Mouse (Mus musculus) liver, embryonic 16.5 days (tissue): Measurements from ENCODE around the gene Chid1. TPM values are rescaled to one million over a fixed set of nuclear protein-coding genes. Genes with fewer than 3 reads are reported as not detected.
A peak's percentile ranks its signal among the peaks of the same experiment; 100 is the strongest.

Experiments
- ATAC-seq: fragments of 200-750 bp; cut with Nextera tagmentation; 2 replicates; pipeline ENCODE4 v1.8.0; 2017; ENCODE audit warnings: low read depth, mild to moderate bottlenecking, moderate number of reproducible peaks, moderate library complexity
- H3K27ac ChIP-seq: fragments of 300-500 bp; sonication (generic); 2 replicates; pipeline ENCODE4 v1.5.1; 2014; ENCODE audit warnings: mild to moderate bottlenecking, low read length
- H3K27me3 ChIP-seq: fragments of 300-500 bp; sonication (generic); 2 replicates; pipeline ENCODE4 v1.6.1; 2014; ENCODE audit warnings: low read depth, low read length, mixed read lengths; ENCODE audit not compliant: control insufficient read depth, insufficient read depth
- H3K36me3 ChIP-seq: fragments of 300-500 bp; sonication (generic); 2 replicates; pipeline ENCODE4 v1.6.1; 2014; ENCODE audit warnings: mild to moderate bottlenecking; ENCODE audit not compliant: control insufficient read depth, insufficient read depth
- H3K4me1 ChIP-seq: fragments of 300-500 bp; sonication (generic); 2 replicates; pipeline ENCODE4 v1.6.1; 2014; ENCODE audit warnings: low read depth, low read length, mixed read lengths; ENCODE audit not compliant: control insufficient read depth
- H3K4me2 ChIP-seq: fragments of 300-500 bp; sonication (generic); 2 replicates; pipeline ENCODE4 v1.6.1; 2014; ENCODE audit warnings: low read depth, low read length, mixed read lengths
- H3K4me3 ChIP-seq: fragments of 300-500 bp; sonication (generic); 2 replicates; pipeline ENCODE4 v1.5.1; 2014; ENCODE audit warnings: low read depth, mild to moderate bottlenecking, low read length
- H3K9ac ChIP-seq: fragments of 300-500 bp; sonication (generic); 2 replicates; pipeline ENCODE4 v1.6.1; 2014; ENCODE audit warnings: low read depth, low read length
- H3K9me3 ChIP-seq: fragments of 300-500 bp; sonication (generic); replicated peaks from 2 replicates; pipeline ENCODE4 v1.6.1; 2016; ENCODE audit warnings: low read length; ENCODE audit not compliant: control insufficient read depth
- WGBS: fragments of 180-500 bp; shearing (Covaris S2); extraction: QIAGEN DNeasy Blood & Tissue Kit; methylation state at CpG from one replicate; pipeline ENCODE4 v1.1.7; 2014; ENCODE audit not compliant: insufficient replicate concordance; 5-methylcytosine and 5-hydroxymethylcytosine counted together
- polyA plus RNA-seq: library from polyadenylated mRNA; unstranded; fragments of >200 nt; fragmentation: Nextera tagmentation; extraction: Ambion mirVana; gene quantifications from 2 replicates; pipeline ENCODE4 v1.2.1, GENCODE M21; 2015

Gene Chid1
- 25.3 and 26.6 TPM in 2 replicates for polyA plus RNA-seq

DNA sequence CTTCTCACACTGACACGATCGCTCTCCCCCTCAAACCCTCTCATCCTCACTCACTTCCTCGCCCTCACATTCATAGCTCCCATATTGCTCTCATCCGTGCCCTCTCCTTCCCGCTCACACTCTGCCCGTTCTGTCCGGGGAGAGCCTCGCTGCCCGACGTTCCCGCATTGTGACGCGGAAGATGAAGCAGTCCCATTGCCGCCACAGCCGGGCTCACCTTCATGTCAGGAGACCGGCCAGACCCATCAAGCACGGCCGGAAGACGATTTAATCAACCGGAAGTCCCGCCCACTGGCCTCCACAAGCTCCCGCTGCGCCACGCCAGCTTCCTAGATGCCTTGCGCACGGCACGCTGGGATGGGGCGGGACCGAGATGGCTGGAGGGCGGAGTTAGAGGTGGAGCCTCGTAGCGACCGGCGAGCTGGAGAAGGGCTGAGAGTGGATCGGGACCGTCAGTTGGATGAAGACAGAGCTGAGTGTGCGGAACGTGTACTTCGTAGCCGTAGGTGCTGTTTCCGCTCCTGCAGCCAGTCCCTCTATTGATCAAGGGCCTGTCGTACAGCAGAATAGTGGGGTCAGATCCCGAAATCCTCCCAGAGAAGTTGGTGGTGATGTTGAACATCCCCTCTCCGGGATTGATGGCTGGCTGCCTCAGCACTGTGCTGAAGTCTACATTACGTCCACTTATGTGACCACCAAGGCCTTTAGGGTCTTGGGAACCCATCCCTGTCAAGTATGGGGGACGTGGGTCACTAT, at the start of gene Chid1:
TSS of gene Chid1 (minus strand) at position 302 of the 756 bp plus-strand sequence.
- Histone ChIP-seq H3K4me2 (peak within 1 kb of the TSS; percentile 95), H3K9ac (peak within 1 kb of the TSS; percentile 81), H3K4me1 (peaks cover 25% of the 10 kb centered on the region), H3K36me3 (no peaks in the 10 kb centered on the region), H3K27ac (peak within 1 kb of the TSS; percentile 81), H3K27me3 (no peaks in the 10 kb centered on the region), H3K4me3 (peak within 1 kb of the TSS; percentile 79), H3K9me3 (no peaks in the 10 kb centered on the region)
- under 1% methylated on average over 46 of the region's 46 CpGs for WGBS
- ATAC-seq = peak; percentile 95

DNA sequence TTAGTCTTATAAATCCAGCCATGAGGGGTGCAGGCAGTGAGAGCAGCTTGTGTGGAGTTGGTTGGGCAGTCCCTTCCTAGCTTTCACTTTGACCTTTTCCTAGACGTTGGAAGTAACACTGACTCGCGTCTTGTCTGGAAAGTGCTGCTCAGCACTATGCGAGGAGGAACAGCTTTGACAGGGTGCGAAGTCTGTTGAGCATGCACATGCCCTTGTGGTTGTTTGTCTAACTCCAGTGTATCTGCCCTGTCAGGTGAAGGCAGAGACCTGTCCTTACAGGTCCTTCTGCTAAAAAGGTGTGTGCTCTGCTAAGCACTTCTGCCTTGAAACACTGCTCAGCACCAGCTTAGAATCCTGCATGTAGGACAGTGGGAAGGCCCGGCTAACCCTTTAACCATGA, 49.2 kb upstream of the Chid1 start:
- Histone ChIP-seq H3K9me3 (no peaks in the 10 kb centered on the region), H3K27ac (no peak overlapping the region; the same call in 1 of the 2 replicates)
- WGBS = 84% methylated on average over 6 of the region's 6 CpGs

DNA sequence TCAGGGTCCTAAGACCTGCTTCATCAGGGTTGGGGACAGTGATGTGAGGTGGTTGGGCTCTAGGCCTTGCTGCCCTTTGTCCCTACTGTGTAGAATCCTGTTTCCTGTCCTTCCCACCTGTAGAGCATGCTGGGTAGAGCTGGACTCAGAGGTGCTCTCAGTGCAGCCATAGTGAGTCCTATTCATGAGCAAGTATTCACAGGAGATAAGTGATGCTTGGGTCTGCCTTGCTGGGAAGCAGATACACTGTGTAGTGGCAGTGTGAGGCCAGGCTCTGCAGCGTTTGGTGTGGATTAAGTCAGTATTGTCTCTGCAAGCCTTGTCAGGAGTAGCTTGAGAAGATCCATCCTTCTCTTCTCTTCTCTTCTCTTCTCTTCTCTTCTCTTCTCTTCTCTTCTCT, 46.2 kb upstream of the Chid1 start:
- WGBS = 36% methylated on average over 1 of the region's 1 CpGs
- Histone ChIP-seq H3K4me3 (peak overlapping the region; percentile 33), H3K9ac (peak overlapping the region; percentile 62), H3K27me3 (no peaks in the 10 kb centered on the region), H3K27ac (peak overlapping the region; percentile 98), H3K9me3 (no peaks in the 10 kb centered on the region), H3K4me2 (peak overlapping the region; percentile 68), H3K36me3 (peaks cover 19% of the 10 kb centered on the region), H3K4me1 (peaks cover 62% of the 10 kb centered on the region)
- ATAC-seq = peak; percentile 61

More for the DNA sequence above, 49.2 kb upstream of the Chid1 start:
- no peak overlapping the region for H3K4me3 ChIP-seq
- H3K36me3 ChIP-seq = peaks cover 26% of the 10 kb centered on the region
- H3K4me1 ChIP-seq = peaks cover 42% of the 10 kb centered on the region
- no peak overlapping the region for H3K9ac ChIP-seq
- no peaks in the 10 kb centered on the region for H3K27me3 ChIP-seq
- H3K4me2 ChIP-seq = no peak overlapping the region
- no peak for ATAC-seq

DNA sequence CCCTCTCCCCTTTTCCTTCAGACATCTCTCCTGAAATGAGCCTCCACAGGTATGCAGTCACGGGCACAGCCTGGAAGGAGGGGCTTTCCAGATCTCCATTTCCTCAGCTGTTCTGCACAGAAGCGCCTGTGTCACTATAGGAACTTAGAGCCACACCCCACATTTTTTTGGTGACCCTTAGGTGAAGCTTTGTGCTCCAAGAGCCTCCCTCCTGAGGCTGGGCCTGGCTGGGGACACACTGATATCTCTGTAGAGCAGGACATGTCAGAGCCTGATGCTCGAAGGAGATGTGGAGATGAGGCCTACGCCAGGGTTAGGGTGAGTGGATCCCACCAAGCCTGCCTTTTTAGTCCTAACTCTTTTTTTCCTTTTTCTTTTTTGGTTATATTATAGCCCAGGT, 45.6 kb upstream of the Chid1 start:
- Histone ChIP-seq H3K9me3 (no peaks in the 10 kb centered on the region), H3K9ac (peak overlapping the region; percentile 62), H3K4me1 (peaks cover 68% of the 10 kb centered on the region), H3K27me3 (no peaks in the 10 kb centered on the region), H3K27ac (peak overlapping the region; percentile 98), H3K36me3 (peaks cover 17% of the 10 kb centered on the region), H3K4me2 (peak overlapping the region; percentile 68), H3K4me3 (peak overlapping the region; percentile 33)
- 18% methylated on average over 4 of the region's 4 CpGs for WGBS
- ATAC-seq = peak; percentile 94

DNA sequence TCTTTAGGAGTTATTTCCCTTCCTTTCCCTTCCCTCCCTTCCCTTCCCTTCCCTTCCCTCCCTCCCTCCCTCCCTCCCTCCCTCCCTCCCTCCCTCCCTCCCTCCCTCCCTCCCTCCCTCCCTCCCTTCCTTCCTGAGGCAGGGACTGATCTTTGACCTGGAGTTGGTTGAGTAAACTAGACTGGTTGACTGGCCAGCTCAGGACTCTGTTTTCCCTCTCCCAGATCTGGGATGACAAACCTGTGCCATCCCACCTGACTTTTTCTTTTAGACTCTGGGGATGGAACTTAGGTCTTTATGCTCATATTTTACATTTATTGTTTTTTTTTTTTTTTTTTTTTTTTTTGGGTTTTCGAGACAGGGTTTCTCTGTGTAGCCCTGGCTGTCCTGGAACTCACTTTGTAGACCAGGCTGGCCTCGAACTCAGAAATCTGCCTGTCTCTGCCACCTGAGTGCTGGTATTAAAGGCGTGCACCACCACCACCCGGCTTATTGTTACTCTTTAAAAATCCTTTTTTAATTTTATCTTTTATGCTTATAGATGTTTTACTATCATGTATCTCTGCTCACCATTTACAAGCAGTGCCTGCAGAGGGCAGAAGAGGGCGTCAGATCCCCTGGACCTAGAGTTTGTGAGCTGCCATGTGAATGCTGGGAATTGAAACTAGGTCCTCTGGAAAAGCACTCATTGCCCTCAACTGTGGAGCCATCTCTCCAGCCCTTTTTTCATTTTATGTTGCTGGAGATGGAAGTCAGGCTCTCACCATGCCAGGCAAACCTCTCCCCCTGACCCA, 44.6 kb upstream of the Chid1 start:
- Histone ChIP-seq H3K9ac (peak overlapping the region; percentile 62; the same call in 1 of the 2 replicates), H3K4me1 (peaks cover 78% of the 10 kb centered on the region), H3K27me3 (no peaks in the 10 kb centered on the region), H3K4me3 (no peak overlapping the region), H3K27ac (peak overlapping the region; percentile 98), H3K9me3 (no peaks in the 10 kb centered on the region), H3K36me3 (peaks cover 10% of the 10 kb centered on the region), H3K4me2 (peak overlapping the region; percentile 68)
- no peak for ATAC-seq
- WGBS = 82% methylated on average over 4 of the region's 5 CpGs

DNA sequence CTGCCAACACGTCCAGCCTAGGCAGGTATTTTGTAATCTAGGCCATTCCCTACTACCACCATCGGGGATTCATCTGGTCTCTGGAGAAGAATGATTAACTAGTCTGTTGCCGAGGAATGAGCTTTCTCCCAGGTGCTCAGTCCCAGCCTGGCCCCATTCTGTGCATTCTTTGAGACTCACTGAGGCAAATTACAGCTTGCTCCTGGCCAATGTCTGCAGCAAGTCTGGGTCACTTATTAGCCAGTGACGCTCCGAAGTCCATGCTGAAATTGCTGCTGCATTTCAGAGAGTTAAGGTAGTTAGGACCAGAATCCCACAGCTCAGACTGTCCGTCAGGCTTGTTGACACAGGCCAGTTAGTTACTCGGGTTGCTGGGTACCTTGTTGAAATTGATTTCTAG, 41.7 kb upstream of the Chid1 start:
- Histone ChIP-seq H3K4me1 (peaks cover 87% of the 10 kb centered on the region), H3K36me3 (no peaks in the 10 kb centered on the region), H3K4me2 (no peak overlapping the region), H3K9me3 (no peaks in the 10 kb centered on the region), H3K4me3 (no peak overlapping the region), H3K9ac (no peak overlapping the region), H3K27ac (peak overlapping the region; percentile 82), H3K27me3 (no peaks in the 10 kb centered on the region)
- 69% methylated on average over 7 of the region's 7 CpGs for WGBS
- peak; percentile 43 for ATAC-seq

DNA sequence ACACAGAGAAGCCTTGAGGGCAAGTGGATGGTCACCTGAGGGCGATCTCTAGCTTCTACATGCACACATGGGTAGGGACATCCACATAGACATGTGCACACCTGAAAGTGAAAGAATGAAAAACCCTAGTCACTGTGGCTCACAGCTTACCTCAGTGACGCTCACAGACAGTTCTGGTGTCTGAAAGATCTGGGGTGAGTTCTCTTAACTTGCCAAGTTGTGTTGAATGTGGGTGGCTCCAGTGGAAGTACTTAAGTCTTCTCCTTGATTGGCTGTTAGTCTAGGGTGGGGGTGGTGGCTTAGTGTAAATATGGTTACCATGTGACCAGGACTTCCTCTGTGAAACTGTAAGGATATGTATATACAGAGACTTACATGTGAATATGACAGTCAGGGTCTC, 39.3 kb upstream of the Chid1 start:
- Histone ChIP-seq H3K36me3 (no peaks in the 10 kb centered on the region), H3K27me3 (no peaks in the 10 kb centered on the region), H3K9me3 (no peaks in the 10 kb centered on the region), H3K4me1 (peaks cover 73% of the 10 kb centered on the region), H3K9ac (no peak overlapping the region), H3K27ac (0 out of 2 replicates have a peak overlapping the region, but pooled peaks have one; percentile 8), H3K4me3 (no peak overlapping the region), H3K4me2 (no peak overlapping the region)
- no peak for ATAC-seq
- 70% methylated on average over 2 of the region's 2 CpGs for WGBS

DNA sequence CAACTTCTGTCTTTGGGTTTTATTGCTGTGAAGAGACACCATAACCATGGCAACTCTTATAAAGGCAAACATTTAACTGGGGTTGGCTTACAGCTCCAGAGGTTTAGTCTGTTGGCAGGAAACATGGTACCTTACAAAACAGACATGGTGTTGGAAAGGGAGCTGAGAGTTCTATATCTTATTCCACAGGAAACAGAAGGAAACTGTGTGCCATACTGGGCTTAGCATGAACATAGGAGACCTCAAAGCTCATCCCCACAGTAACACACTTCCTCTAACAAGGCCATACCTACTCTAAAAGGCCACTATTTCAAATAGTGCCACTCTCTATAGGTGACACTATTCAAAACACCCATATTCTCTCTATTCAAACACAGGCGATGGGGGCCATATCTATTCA, 38.9 kb upstream of the Chid1 start:
- no peaks in the 10 kb centered on the region for H3K27me3 ChIP-seq
- no peaks in the 10 kb centered on the region for H3K9me3 ChIP-seq
- no peak overlapping the region for H3K9ac ChIP-seq
- no peaks in the 10 kb centered on the region for H3K36me3 ChIP-seq
- no peak for ATAC-seq
- H3K4me2 ChIP-seq = no peak overlapping the region
- H3K27ac ChIP-seq = 0 out of 2 replicates have a peak overlapping the region, but pooled peaks have one; percentile 13
- H3K4me3 ChIP-seq = no peak overlapping the region
- peaks cover 74% of the 10 kb centered on the region for H3K4me1 ChIP-seq
- WGBS = 88% methylated on average over 1 of the region's 1 CpGs

DNA sequence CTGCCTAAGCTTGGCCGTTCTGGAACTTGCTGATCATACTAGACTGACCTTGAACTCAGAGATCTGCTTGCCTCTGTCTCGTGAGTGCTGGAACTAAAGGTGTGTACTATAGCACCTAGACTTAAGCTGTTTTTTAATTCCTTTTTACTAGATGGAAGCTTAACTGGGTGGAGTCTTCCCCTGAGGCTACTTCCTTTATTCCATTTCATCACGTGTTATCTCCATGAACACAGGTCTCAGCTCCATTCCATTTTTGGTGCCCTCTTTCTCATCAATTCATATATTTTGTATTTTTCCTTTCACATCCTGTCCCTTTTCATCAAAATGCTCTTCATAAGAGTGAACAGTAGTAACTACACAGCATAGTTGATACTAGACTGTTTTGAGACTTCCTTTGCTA, 38.1 kb upstream of the Chid1 start:
- Histone ChIP-seq H3K27me3 (no peaks in the 10 kb centered on the region), H3K4me3 (no peak overlapping the region), H3K9ac (no peak overlapping the region), H3K4me1 (peaks cover 73% of the 10 kb centered on the region), H3K4me2 (no peak overlapping the region), H3K9me3 (no peaks in the 10 kb centered on the region), H3K36me3 (no peaks in the 10 kb centered on the region), H3K27ac (0 out of 2 replicates have a peak overlapping the region, but pooled peaks have one; percentile 12)
- WGBS = 34% methylated on average over 3 of the region's 3 CpGs
- ATAC-seq = no peak
